Mouse (Mus musculus): Measurements from ENCODE around the gene Cntnap1. TPM values are rescaled to one million over a fixed set of nuclear protein-coding genes. Genes with fewer than 3 reads are reported as not detected.
"Not testable (repeated sequence)": the region's sequence is repeated elsewhere in the genome, so short reads cannot be mapped to it uniquely, and the experiment has no call there.

Cntnap1 gene
- 1 to 10 TPM; 6.8 TPM for total RNA-seq (2021)
- 9.3 and 9.4 TPM in 2 replicates for polyA plus RNA-seq (2012; rRNA removed)
- long read RNA-seq, partial matches to known transcripts, result 0 of 1 reads
- long read RNA-seq, other reads (novel, unspliced or antisense), result 1 of 1 reads

DNA sequence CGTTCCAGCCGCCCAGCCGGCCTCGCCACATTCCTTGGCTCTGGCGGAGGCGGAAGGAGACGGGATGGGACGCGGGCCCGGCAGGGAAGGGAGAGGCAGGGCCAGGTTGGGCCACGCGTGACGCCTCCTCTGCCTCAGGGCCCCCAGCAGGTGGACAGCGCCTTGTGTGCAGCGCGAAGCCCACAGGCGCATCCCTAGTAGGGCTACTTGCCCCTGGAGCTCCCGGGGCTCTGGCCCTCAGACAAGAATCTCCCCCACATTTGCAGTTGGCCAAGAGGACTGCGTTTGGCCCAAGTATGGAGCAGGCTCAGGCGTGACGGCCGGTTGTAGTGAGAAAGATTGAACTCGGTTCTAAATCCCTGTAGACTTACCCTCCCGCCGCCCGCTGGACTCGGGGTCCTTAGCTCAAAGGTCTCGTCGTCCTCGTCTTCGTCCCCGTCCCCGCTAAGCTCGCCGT lies at the start of gene Cntnap1:
Cntnap1 (plus strand) TSS at position 170 of the 457 bp plus-strand sequence.
- DNase-seq, result peak; percentile 85

DNA sequence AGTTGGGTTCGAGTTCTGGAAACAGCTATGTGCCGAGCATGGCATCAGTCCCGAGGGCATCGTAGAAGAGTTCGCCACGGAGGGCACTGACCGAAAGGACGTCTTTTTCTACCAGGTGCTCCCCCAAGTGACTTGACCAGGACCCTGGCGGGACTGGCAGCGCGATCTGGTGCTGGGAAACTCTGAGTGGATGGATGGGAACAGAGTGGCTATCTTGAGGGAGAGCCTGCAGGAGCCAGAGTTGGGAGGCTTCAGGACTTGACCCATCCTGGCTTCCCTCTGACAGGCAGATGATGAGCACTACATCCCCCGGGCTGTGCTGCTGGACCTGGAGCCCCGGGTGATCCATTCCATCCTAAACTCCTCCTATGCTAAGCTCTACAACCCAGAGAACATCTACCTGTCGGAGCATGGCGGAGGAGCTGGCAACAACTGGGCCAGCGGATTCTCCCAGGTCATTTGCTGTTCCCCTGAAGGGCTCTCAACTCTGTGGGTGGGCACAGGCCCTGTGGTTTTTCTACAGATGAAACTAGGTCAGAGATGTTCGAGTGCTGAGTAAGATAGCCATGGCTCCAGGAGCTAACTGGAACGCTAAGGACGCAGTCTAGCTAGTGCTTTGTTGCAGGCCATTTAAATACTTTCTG lies 49.7 kb upstream of the Cntnap1 start:
- DNase-seq, result no peak

DNA sequence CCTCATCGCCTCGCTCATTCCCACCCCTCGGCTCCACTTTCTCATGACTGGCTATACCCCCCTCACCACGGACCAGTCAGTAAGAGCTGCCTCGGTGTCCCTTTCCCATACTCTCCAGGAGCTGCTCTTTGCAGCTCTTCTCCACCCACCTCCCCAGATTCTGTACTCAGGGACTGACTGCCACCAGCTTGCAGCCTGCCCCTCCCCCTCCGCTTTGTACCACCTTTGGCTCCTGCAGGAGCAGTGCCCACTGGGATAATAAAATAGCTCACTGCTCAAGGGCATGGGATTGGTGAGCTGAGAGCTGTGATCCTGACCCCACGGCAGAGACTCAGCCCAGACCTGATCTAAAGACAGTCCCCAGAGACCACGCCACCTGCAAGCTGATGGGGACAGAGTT lies 45.8 kb upstream of the Cntnap1 start:
- not testable (repeated sequence) for DNase-seq

- not testable (repeated sequence) for DNase-seq
Observed at GRCm38 (mm10) chr11:101125008-101125407, 45.3 kb upstream of the Cntnap1 start.

DNA sequence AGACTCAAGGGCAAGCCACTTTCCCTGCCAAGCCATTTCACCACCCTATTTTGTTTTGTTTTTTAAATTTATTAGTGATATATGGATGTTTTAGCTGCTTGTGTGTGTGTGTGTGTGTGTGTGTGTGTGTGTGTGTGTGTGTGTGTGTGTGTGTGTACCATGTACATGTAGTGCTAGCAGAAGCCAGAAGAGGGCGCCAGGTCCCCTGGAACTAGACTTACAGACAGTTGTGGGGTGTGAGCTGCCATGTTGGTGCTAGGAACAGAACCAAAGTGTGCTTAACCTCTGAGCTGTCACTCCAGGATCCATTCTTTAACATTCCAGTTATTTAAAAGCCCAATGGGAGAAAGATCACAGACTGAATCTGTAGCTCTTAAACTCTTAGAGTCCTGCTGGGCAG lies 43.2 kb upstream of the Cntnap1 start:
- DNase-seq, result no peak

DNA sequence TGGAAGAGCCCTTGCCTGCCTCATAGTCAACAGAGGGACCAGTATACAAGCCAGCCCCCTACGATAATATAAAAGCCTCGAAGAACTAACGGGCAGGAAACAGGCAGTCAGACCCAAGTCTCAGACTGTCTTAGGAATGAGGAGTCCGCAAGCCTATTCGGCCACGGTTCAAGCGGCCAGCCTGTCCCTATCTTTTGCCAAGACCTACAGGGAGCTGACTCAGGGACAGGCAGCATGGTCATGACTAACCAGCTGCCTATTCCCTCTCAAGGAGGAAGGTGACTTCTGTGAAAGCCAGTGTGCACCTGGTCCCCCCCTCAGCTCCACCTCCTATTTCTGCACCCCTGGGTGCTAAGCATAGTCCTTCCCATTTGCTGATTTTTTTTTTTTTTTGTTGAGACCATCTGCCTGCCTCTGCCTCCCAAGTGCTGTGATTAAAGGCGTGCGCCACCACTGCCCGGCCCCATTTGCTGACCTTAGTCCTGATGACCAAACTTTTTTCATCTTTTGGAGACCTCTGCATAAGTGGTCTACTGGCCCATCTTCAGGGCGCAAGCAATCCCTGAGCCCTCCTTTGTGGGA lies 41.2 kb upstream of the Cntnap1 start:
- DNase-seq, result peak; percentile 65

GRCm38 (mm10) chr11:101130056-101130756 lies 40.1 kb upstream of the Cntnap1 start:
- peak; percentile 53 for DNase-seq

DNA sequence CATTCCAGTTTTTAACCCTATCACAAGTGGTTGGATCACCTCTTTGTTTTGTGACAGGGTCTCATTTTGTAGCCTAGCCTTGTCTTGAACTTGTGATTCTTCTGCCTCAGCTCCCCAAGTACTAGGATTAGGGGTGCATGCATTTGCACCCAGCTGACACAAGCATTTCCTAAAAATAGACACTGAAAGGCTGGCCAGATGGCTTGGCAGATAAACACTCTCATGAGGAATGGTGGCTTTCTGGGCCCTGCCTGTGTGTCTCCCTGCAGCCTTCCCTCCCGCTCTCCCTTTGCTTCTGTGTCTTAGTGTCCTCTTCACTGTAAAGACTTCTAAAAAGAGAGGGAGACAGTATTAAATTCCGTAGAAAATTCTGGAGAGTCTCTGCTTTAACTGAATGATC lies 39.1 kb upstream of the Cntnap1 start:
- DNase-seq, result no peak

GRCm38 (mm10) chr11:101131701-101132100 lies 38.6 kb upstream of the Cntnap1 start:
- no peak for DNase-seq

- no peak for DNase-seq
Observed at GRCm38 (mm10) chr11:101133037-101133436, 37.3 kb upstream of the Cntnap1 start.

GRCm38 (mm10) chr11:101134217-101134865 lies 36.0 kb upstream of the Cntnap1 start:
- peak; percentile 85 for DNase-seq

DNA sequence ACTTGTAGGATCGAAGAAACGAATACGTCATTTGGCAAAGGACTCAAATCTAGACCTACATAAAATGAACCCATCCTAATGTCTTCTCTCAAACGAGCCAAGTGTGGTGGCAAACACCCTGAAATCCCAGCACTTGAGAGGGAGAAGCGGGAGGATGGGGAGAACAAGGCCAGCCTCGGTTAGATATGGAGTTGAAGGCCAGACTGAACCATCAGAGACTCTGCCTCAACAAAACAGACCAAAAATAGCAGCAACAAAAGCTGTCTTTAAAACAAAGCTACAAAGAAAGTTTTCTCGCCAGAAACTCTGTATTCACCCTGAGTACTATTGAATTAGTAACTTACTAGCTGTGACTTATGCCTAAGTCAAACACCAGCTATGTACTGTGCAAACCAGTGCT lies 33.3 kb upstream of the Cntnap1 start:
- DNase-seq, result no peak

GRCm38 (mm10) chr11:101138536-101139181 lies 31.7 kb upstream of the Cntnap1 start:
- DNase-seq, result peak; percentile 75

DNA sequence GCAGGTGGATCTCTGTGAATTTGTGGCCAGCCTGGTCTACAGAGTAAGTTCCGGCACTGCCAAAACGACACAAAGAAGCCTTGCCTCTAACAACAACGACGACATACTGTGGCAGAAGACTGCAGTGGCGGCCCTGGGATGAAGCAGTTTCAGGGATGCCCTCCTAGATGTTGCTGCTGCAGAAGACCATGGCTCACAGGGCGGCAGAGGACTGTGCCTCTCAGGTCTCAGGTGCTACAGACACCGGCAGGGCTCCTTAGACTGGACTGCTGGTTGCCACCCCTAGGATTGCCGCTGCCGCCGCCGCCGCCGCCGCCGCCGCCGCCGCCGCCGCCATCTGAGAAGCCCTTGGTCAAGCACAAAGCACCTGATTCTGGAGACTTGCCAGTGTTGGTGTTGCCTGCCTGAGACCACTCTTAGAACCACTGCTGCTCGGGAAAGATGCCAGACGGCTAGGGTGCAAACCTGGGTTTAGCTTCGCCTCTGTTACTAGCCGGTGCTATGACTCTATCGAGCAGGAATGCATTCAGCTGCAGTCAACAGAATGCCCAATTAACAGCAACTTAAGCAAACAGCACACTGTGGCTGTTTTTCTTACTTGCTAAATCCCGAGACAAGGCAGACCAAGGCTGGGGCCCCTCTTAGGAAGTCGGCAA lies 30.0 kb upstream of the Cntnap1 start:
- peak; percentile 38 for DNase-seq

DNA sequence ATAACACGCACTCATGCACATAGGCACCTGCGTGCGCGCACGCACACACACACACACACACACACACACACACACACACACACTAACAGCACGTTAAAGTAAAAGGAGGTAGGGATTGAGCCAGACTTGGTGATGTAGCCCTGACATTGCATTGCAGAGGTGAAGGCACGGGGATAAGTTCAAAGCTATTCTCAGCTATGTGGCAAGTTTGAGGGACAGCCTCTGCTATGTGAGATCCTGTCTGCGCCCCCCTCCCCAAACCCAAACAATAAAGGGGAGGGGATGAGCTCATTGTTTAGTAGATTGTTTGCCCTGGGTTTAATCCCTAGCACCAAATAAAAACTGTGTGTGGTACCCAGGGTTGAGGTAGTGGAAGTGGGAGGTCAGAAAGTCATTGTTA lies 29.2 kb upstream of the Cntnap1 start:
- no peak for DNase-seq

GRCm38 (mm10) chr11:101142215-101142967 lies 27.9 kb upstream of the Cntnap1 start:
- no peak for DNase-seq

DNA sequence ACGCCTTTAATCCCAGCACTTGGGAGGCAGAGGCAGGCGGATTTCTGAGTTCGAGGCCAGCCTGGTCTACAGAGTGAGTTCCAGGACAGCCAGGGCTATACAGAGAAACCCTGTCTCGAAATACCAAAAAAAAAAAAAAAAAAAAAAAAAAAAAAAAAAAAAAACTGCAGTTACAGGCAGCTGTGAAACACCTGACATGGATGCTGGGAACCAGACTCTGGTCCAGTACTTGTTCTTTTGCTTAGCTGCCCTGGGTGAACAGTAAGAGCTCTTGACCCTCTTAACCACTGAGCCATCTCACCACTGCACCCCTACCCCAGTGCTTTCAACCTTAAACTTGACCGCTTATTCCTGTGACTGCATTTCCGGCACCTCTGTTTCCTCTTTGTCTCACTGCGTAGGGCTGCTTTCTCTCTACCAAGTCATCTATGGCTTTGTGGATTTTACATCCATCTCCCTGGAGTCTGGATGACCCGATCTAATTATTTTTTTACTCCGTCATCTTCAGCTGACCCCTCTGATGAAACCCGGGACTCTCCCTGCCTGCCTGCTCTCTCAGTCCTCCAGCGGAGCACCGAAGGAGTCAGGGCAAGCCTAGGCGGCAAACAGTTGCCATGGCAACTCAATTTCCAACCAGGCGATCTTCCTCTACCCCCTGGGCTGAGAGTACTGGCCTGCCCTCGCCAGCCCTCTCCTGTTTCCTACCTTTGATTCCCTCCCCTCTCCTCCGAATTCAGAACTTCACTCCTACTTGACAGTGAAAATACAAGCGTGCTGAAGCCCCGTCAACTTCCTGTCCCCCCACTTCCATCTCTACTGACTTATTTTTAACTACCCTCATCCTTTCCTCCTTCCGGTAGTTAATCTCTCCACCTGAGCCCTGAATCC lies 26.7 kb upstream of the Cntnap1 start:
- peak; percentile 66 for DNase-seq

DNA sequence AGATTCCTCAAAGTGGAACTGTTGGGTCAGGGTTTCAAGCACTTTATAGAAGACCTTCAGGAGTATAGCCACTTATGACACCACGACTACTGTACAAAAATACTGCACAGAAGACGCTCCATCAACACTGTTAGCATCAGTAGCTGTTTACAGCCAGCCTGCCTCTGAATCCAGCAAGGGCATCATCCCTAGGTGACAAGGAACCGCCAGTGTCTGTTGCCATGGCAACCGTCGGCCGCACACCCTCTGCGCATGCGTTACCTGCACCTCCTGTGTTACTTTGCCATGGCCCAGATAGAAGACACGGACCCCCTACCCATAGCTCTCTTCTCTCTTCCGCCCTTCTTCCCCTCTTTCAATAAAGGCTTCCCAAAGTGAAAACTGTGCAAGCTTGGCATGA lies 23.9 kb upstream of the Cntnap1 start:
- no peak for DNase-seq

DNA sequence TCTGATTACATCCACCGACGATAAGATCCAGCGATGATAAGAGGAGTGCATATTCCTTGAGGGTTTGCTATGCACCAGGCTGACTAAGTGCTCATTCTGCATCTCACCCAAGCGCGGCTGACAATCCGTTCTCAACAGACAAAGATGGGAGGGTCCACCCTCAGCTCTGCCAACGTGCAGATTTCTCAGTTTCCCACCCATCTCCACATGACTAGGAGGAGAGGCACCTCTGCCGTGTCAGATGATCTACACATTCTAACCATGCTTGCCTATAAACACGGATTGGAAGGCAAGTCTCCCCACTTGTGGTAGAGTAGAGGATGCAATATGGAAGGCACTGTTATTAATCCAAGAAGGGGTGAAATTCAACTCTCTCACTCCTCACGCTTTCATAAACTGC lies 21.6 kb upstream of the Cntnap1 start:
- no peak for DNase-seq

Data from adrenal gland, adult 2 months (tissue).